Mouse (Mus musculus) brown adipose tissue, adult 24 weeks (tissue): ENCODE results near the gene Rhpn2. TPM values are rescaled to one million over a fixed set of nuclear protein-coding genes. Genes with fewer than 3 reads are reported as not detected.

Experiments used
- H3K27ac ChIP-seq: fragments of 200-500 bp; replicated peaks from 2 replicates; pipeline ENCODE4 v1.5.1; 2012; ENCODE audit warnings: low read depth, mild to moderate bottlenecking, low read length
- H3K4me1 ChIP-seq: fragments of 200-500 bp; 2 replicates; pipeline ENCODE4 v1.6.1; 2012; ENCODE audit warnings: low read length, mixed read lengths; ENCODE audit not compliant: control insufficient read depth, insufficient read depth, insufficient read length
- H3K4me3 ChIP-seq: fragments of 200-500 bp; 2 replicates; pipeline ENCODE4 v1.5.1; 2012; ENCODE audit warnings: low read depth, mild to moderate bottlenecking, low read length, moderate library complexity; ENCODE audit not compliant: insufficient read depth
- polyA plus RNA-seq: library from polyadenylated mRNA; stranded (reverse); fragments of >200 nt; gene quantifications from 2 replicates; pipeline ENCODE4 v1.2.4, GENCODE M21; 2012; ENCODE audit not compliant: missing spikeins, insufficient read depth, insufficient read length

Gene Rhpn2
- polyA plus RNA-seq, 1 experiment: 3.6 TPM

DNA sequence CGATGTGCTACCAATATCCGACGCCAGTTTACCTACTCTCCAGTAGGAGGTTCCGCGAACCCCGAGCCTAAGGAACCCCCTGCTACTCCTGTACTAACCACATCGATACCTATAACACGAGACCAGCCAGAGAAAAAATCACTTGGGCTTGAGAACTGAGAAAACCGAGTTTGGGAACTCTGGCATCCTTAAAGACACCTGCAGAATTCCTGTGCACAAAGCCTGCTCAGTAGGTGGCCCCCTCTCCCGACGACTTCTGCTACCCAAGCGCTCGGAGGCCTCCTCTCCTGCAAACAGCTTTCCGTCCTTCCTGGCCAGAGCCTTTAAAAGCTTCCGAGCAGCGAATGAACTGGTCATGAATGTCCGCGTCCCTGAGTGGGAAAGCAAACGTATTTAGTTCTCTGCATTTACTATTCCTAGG lies 729 bp upstream of the Rhpn2 start:
- Histone ChIP-seq H3K27ac (no peak overlapping the region), H3K4me3 (peak overlapping the region; percentile 66)

DNA sequence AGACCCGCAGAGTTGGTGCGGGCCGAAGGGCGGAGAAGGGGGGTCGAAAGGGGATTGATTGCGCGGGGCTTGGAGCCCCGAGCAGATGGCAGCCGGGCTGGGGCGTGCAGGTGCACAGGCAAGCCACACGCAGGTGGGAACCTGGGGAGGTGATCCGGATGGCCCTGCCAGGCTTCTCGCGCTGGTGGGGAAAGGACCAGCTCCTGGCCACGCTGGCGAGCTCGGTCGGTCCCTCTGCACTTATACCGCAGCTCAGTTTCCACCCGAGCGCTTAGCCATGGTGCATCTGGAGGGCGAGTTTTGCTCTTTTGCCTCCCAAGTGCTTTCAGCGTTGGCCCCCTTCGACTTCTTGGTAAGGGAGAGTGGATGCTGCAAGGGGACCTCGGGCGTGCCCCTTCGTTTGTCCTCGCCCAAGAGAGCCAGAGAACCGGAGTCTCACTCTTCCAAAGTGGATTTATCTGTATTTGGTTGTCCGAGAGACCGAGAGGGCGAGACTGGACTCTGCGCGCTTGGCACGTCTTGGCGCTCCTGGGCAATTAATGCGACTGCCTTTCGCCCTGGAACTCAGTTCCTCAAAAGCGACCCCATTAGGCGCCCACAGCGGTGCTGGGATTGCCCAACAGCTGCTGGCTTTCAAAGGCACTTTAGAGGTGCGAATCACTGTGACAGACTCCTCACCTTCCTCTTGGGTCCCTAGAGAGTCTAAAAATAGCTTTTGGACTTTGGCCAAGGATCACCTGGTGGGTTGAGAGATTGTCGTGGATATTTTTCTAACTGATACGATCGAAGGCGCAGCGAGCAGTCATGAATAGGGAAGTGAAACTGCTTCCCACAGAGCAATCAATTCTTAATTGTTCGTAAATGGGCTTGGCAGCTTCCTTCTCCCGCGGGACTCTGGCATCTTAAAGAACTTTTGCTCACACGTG lies 820 bp downstream of the Rhpn2 start:
- no peaks in the 10 kb centered on the region for H3K4me1 ChIP-seq
- H3K27ac ChIP-seq: no peak overlapping the region; the same call in 1 of the 2 replicates
- peak overlapping the region; percentile 61 for H3K4me3 ChIP-seq

More for the DNA sequence above, 729 bp upstream of the Rhpn2 start:
- no peaks in the 10 kb centered on the region for H3K4me1 ChIP-seq

DNA sequence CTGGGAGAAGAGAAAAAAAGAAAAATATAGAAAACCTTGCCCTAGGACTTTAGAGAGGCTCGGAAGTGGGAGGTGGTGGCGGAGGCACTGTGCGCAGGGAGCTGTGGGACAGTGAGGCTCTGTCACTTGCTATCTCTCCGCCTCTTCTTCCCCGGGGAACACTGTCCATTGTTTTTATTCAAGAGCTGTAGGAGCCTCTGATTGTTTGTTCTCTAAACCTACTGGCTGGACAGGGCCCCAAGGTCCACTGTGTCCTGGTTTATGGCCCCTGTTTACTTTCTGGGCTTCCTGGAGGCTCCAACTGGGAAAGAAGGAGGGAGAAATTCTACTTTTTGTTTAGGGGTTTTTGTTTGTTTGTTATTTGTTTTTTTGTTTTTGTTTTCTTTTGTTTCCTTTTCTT lies 6.2 kb downstream of the Rhpn2 start:
- 0 out of 2 replicates have a peak, but pooled peaks cover 2% of the 10 kb centered on the region for H3K4me1 ChIP-seq
- H3K27ac ChIP-seq: no peak overlapping the region
- H3K4me3 ChIP-seq: no peak overlapping the region

- H3K4me3 ChIP-seq: no peak overlapping the region
- H3K27ac ChIP-seq: no peak overlapping the region
- 0 out of 2 replicates have a peak, but pooled peaks cover 2% of the 10 kb centered on the region for H3K4me1 ChIP-seq
These were observed 7.3 kb downstream of the Rhpn2 start for GRCm38 (mm10) chr7:35341282-35341681.

DNA sequence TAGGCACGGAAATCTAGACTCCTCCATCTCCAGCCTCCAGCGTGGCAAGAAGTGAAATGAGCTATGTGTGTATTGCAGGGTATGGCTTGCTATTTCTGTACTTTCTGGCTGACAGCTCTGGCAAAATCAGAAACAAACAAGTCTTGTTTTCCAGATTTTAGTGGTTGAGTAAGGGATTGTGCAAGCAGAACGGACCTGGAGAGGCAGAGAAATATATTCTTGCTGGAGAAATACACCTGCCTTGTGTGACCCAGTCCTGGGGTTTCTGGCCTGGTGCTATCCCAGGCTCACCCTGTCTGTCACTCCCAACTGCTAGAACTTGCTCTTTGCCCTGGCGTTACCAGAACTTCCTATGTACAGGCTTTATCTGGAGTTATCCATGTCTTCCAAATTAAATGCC lies 8.5 kb downstream of the Rhpn2 start:
- no peak overlapping the region for H3K27ac ChIP-seq

DNA sequence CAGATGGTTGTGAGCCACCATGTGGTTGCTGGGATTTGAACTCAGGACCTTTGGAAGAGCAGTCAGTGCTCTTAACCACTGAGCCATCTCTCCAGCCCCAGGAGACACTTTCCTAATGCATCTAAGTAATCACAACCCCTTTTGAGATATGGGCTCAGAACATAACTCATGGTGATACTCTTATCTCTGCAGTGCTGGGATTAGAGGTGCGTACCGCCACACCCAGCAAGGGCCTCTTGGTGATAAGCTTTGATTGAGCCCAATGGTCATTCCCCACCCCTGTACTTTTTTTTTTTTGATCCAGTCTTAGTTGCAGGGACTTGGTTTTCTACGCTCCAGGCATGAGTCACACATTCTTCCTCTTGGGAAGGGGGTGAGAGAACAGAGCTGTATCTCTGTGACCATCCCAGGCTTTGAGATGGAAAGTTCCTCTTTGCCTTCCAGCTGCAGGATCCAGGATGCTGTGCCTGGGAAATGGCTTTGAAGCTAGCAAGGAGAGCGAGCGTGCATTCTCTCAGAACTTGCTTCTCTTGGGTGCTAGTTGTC lies 10.9 kb downstream of the Rhpn2 start:
- Histone ChIP-seq H3K4me1 (peaks cover 4% of the 10 kb centered on the region; the same call in 1 of the 2 replicates), H3K4me3 (no peak overlapping the region), H3K27ac (no peak overlapping the region)

More for the DNA sequence above, 8.5 kb downstream of the Rhpn2 start:
- Histone ChIP-seq H3K4me3 (no peak overlapping the region), H3K4me1 (0 out of 2 replicates have a peak, but pooled peaks cover 2% of the 10 kb centered on the region)

DNA sequence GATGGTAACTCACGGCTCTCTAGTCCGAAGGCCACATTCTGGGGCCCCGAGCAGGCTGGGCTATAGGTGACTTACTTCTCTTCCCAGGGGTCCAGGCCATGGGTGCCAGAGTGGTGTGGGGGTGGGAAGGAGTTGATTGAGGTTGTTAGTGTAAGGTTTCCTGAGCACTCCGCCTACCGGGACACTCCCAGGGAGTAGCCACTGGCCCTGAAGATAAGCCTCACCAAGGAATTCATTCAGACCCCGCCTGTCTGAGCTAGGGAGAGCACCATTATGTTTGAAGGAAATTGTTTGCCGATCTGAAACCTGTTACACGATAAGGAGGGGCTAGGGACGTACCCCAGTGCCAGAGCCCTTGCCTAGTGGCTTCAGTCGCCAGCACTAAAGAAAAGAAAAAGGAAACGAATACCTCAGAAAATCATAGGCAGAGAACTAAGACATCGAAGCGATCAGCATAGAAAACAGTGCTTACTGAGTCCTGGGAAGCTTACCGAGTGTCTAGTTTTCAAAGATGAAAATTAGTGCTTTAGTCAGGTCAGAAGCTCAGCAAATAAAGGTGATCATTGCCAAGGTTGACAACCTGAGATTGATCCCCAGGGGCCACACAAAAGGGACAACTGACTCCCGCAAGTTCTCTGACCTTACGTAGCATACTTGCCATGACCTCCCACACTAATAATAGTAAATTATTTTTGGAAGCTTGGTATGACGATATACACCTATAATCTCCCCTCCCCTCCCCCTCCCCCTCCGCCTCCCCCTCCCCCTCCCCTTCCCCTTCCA lies 14.1 kb downstream of the Rhpn2 start:
- Histone ChIP-seq H3K27ac (no peak overlapping the region), H3K4me3 (no peak overlapping the region), H3K4me1 (peaks cover 2% of the 10 kb centered on the region; the same call in 1 of the 2 replicates)

DNA sequence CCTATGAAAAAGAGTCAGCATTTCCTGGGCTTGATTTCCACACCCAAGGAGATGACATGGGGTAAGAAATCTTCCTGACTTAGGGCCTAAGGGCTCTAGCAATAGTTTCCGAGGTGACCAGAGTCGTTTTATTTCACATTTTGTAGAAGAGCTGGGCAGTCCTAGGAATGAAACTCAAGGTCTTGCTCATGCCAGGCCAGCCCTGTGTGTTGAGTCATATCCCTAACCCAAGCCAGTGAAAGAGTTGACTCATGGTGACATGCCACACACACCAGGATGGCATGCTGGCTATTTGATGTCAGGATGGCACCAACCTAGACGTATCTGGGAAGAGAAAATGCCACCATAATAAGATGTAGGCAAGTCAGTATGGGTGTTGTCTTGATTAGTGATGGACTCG lies 15.1 kb downstream of the Rhpn2 start:
- Histone ChIP-seq H3K27ac (no peak overlapping the region), H3K4me1 (peaks cover 2% of the 10 kb centered on the region; the same call in 1 of the 2 replicates)

GRCm38 (mm10) chr7:35349886-35350684 lies 16.1 kb downstream of the Rhpn2 start:
- no peak overlapping the region for H3K4me3 ChIP-seq
- H3K27ac ChIP-seq: no peak overlapping the region
- peaks cover 2% of the 10 kb centered on the region; the same call in 1 of the 2 replicates for H3K4me1 ChIP-seq

More for the DNA sequence above, 15.1 kb downstream of the Rhpn2 start:
- H3K4me3 ChIP-seq: no peak overlapping the region

- Histone ChIP-seq H3K27ac (no peak overlapping the region), H3K4me1 (peaks cover 2% of the 10 kb centered on the region; the same call in 1 of the 2 replicates), H3K4me3 (no peak overlapping the region)
These were observed 17.2 kb downstream of the Rhpn2 start for GRCm38 (mm10) chr7:35351155-35351554.

- no peak overlapping the region for H3K4me3 ChIP-seq
- H3K4me1 ChIP-seq: peaks cover 2% of the 10 kb centered on the region; the same call in 1 of the 2 replicates
These were observed 19.3 kb downstream of the Rhpn2 start for GRCm38 (mm10) chr7:35353306-35353705.

DNA sequence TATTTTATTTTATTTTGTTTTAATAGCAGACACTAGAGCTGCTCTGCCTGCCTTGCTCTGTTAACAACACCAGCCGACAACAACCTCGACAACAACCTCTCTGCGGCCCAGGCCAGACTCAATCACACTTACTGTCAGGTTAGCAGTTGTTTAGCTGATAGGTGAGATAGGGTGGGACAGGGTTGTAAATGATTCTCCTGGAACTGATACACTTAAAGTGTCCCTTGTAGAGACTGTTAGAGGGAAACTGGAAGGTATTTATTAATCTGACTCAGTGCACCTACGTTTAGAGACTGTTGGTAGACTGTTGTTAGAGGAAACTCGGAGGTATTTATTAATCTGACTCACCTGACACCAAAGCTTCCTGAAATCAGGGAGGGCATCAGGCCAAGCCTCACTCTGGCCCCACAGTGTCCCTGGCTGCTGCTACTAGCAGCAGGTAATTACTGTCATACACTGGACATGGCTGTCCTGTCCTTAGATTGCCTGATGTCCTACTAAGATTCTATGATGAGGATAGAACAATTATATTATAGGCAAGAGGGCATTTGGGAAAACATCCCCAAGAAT lies 21.4 kb downstream of the Rhpn2 start:
- Histone ChIP-seq H3K4me1 (no peaks in the 10 kb centered on the region), H3K27ac (no peak overlapping the region), H3K4me3 (no peak overlapping the region)

More at GRCm38 (mm10) chr7:35353306-35353705, 19.3 kb downstream of the Rhpn2 start:
- no peak overlapping the region for H3K27ac ChIP-seq

DNA sequence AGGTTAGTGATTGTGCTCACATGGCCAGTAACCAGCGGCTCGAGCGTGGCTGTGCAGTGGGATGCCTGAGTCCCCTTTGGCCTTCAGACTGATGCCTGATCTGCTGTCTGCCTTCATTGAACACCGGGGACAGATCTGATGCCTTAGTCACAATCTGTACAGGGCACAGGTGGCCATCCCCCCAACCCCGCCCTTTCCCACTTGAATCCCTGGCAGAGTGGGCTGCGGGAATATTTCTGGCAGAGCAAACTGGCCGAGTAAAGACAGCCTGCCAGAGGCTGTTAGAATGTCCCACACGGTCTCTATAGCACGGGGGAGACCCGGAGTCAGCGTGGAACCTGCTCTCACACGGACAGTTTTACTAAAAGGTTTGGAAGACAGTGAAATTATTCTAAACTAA lies 23.7 kb downstream of the Rhpn2 start:
- Histone ChIP-seq H3K27ac (no peak overlapping the region), H3K4me1 (no peaks in the 10 kb centered on the region), H3K4me3 (no peak overlapping the region)

DNA sequence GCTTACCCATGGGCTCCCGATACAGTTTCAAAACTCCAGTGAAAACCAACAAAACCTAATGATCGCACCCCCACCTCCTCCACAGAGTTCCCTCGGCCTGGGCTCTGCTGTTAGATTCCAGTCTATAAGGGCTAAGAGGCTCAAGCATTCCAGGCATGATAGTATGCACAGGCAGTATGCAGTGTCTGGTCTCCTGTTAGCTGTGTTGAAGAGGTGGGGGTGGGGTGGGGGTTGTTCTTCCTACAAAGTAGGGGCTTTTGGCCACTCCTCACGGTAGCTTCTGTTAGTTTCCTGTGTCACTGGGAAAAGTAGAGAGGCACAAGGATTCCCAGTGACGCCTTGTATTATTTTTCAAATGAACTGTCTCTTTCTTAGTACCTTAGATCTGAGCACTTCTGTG lies 28.3 kb downstream of the Rhpn2 start:
- Histone ChIP-seq H3K4me3 (no peak overlapping the region), H3K4me1 (no peaks in the 10 kb centered on the region), H3K27ac (no peak overlapping the region)
